Mouse (Mus musculus): ENCODE results near the gene Ly6g6e.

The Ly6g6e gene

DNA sequence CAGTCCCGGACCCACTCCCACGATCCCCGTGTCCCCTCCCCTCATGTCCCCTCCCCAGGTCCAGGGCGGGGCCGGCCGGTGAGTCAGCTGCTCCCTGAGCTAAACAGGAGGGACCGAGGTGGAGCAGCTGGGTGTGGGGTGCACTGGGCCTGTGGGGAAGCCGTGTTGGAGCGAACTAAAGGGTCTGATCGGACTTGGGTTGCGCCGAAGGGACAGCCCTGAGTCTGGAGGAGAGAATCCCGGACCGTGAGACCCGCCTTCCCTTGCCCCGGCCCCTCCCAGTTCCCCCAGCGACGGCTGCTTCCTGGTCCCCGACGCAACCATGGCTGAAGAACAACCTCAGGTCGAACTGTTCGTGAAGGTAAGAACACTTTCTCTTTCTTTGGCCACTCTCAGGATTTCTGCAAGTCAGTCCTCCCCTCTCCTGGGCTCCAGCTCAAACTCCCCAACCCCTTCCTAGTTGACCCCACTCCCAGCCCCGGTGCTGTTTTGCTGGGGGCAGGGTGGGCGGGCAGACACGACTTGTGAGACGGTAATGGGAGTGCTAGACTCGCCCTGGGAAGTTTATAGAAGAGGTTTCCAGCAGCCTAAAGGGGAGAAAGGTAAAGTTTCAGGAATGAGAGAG lies 26.5 kb upstream of the Ly6g6e start:
- DNase-seq, result peak; percentile 86

DNA sequence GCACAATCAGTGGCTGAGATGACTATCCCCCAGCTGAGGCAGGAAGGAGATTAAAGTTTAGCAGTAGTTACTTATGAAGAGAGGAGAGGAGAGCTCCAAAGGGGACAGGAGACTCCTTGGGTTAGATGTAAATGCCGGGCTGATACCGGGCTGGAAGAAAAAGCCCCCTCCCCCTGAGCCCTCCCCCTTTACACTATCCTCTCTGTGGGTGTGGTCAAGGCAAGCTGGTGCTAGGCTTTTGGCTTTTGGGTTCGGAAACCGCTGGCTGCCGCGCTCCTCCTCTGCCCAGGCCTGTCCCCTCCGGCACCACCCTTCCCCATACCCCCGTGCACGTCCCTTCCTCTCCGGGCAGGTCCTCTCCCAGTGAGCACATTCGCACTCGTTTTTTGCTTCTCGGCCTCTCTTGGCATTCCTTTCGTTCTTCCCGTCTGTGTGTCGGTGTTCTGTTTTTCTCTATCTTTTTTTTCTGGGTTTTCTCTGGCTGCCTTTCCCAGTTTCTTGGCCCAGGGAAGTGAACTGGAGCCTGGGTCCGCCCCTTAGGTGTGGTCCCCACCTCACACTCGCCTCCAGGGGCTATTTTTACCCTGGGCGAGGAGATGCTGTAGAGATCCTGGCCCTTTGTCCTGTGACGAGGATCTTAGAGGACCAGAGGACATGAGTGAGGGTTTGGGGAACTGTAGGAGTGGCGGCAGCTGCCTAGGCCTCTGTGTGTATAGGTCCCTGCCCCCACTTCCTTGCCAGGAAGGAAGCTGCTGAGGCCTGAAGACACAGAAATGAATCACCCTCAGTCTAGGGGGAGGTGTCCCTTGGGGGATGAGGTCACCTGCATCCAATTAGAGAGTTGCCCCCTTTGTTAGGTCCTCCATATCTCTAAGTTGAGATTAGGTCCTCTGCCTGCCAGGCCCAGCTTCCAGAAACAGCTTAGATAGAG lies 25.3 kb upstream of the Ly6g6e start:
- DNase-seq, result peak; percentile 77

DNA sequence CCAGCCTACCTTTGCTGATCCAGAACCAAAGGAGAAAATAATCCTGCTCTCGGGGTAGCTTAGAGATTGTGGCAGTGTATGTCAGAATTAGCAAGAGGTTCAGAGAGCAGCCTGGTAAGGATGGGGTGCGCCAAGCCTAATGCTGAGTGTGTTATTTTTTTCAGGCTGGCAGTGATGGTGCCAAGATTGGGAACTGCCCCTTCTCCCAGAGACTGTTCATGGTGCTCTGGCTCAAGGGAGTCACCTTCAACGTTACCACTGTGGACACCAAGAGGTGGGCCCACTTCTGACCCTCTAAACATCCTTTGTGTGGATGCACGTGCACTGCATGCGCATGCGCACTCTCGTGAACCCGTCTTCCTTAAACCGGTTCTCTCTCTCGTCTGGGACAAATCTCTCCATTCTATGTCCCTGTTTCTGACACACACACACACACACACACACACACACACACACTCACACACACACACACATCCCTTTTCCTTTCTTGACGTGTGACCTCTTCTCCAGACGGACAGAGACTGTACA lies 24.4 kb upstream of the Ly6g6e start:
- no peak for DNase-seq

DNA sequence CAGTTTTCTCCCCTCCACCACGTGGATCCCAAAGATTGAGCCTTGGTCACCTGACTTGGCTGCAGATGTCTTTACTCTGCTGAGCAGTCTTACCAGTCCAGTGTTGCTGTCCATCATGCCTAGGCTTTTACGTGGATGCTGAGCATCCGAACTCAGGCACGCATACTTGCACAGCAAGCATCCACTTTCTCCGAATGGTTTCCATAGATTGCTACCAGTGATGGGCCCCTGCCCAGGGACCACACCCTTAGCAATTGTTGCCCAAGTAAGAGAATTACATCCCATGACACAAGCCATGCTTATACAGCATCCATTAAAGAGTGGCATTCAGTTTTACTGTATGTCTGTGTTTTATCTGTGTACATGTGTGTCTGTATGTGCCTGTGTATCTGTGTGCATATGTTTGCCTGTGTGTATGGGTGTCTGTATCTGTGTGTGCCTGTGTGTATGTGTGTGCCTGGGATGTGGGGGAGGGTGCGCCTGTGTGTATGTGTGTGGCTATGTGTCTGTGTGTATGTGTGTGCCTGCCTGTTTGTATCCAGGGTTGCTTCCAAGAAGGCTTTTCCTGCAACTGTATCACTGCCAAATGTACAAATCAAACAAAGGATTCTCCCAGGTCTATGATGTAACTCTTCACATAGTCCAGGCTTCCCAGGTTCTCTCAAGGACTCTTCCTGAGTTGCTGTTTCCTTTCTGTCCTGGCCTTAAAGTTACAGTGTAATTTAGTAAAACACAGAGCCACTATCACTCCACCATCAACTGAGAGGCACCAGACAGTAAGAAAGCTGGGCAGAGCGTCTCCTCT lies 20.8 kb upstream of the Ly6g6e start:
- DNase-seq, result no peak

DNA sequence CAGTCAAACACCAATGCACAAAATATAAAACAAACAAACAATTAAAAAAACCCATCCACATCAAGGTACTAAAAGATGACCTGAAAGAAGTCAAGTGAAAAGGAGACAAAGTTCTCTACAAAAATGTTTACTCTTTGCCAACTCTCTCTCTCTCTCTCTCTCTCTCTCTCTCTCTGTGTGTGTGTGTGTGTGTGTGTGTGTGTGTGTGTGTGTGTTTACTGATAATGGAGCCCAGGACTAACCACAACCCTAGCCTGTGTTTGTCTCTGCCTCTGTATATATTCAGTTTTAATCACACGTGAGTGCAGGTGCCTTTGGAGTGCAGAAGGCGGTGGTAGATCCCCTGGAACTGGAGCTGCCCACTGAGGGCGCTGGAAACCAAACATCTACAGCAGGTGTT lies 19.6 kb upstream of the Ly6g6e start:
- no peak for DNase-seq

DNA sequence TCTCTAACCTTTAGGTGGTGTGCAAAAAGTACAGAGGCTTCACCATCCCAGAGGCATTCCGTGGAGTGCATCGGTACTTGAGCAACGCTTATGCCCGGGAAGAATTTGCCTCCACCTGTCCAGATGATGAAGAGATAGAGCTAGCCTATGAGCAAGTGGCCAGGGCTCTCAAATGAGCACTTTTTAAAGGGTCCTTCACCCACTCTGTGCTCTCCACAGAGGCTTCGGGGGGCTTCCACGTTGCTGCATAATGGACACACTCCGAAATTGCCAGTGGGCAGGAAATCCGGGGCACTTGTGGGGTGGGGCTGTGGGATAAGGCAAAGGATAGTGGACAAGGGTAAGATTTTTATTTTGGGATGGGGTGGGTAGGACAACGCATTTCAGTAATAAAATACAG lies 18.4 kb upstream of the Ly6g6e start:
- DNase-seq, result no peak

DNA sequence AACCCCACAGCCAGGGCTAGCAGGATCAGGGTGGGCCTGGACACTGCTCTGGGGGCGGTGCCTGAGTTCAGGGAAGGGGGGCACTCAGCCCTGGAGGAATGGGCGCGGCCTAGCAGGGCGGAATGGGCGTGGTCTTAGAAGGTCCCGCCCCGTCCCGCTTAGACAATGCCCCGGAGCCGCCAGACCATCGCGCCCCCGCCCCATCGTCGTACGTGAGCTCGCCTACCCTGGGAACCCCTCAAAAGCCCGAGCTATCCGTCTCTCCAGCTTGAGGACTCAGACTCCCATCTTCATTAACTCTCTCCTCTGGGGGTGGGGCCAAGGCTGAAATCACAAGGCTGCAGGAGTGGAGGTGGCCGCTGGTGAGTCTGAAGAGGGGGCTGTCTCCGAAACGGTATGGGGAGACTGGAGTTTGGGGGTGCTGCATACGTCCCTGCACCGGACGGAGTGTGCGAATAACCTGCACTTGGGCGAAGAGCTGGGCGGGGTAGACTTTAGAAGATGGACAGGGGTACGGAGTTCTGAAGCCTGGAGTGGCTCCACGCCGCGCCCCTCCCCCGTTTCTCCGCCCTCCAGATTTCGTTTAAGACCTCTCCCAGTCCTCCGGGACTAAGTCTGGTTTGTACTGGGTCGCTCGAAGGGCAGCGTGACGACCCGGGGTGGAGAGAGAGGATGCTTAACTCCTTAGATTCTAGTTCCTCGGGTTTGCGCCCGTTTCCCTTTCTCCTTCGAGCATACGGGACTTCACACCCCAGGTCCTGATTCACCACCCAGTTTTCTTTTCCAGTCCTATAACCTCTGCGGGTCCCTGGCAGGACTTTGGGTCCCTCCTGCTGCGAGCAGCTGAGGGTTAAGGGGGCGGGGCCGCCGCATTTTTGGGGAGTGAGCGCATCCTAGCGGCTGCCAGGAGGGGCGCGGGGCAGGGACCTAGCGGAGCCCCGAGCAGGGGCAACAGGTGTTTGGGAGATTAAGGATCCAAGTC lies 17.5 kb upstream of the Ly6g6e start, which contains the start of gene Ddah2:
Gene Ddah2 (plus strand): TSS at position 125 of the 982 bp plus-strand sequence.
- DNase-seq, result peak; percentile 93

DNA sequence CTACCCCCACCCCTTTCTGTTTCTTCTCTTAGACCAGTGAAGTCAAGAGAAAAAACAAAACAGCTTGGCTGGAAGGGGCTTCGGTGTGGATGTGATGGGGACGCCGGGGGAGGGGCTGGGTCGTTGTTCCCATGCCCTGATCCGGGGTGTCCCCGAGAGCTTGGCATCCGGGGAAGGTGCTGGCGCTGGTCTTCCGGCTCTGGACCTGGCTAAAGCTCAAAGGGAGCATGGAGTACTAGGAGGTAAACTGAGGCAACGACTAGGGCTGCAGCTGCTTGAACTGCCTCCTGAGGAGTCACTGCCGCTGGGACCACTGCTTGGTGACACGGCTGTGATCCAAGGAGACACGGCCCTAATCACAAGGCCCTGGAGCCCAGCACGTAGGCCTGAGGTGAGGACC lies 16.6 kb upstream of the Ly6g6e start:
- no peak for DNase-seq

DNA sequence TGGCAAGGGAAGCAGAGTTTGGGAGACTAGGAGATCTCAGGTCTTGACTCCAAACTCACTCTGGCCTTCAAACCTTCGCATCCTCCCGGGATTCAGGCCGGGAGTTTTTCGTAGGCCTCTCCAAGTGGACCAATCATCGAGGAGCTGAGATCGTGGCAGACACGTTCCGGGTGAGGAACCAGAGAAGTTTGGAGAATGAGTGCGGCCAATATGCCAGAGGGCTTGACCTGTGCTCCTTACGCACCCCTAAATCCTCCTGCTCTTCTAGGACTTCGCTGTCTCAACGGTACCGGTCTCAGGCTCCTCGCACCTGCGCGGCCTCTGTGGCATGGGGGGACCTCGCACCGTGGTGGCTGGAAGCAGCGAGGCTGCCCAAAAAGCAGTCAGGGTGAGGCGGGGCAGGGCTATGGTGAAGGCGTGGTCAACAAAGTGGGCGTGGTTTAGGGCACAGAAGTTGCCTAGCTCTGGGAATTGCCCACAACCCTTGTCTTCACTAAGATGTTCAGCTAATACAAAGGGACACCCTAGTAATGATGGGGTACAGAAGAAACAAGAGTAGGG lies 15.9 kb upstream of the Ly6g6e start:
- no peak for DNase-seq

DNA sequence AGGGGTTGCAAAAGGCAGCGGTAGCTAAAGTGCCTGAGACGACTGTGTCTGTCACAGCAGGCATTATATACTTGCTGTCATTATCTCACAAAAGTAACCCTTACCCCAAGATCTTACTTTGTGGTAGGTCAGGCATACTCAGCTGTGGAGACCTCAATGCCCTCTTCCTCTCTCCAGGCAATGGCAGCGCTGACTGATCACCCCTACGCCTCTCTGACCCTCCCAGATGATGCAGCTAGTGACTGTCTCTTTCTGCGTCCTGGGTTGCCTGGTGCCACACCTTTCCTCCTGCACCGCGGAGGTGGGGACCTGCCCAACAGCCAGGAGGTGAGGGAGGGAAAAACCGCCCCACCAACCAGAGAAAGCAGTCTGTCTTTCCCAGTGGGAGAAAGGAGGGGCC lies 15.4 kb upstream of the Ly6g6e start:
- no peak for DNase-seq

DNA sequence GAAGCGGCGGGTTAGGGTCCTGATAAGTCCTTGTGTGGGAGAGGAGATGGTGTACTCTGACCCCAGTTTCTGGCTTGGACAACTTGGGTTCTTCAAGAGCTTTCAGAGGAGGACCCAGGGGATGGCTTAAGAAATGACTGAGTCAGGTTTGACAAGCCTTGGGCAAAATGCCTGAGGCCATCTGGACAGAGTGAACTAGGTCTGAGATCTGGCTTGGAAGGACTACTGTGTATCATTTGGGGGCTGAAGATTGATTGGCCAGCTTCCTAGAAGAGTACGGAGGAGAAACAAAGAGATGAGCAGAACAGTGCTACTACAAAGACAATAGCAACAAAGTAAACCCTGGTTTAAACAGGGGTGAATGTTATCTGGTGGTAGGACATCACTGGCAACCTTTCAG lies 13.2 kb upstream of the Ly6g6e start:
- no peak for DNase-seq

DNA sequence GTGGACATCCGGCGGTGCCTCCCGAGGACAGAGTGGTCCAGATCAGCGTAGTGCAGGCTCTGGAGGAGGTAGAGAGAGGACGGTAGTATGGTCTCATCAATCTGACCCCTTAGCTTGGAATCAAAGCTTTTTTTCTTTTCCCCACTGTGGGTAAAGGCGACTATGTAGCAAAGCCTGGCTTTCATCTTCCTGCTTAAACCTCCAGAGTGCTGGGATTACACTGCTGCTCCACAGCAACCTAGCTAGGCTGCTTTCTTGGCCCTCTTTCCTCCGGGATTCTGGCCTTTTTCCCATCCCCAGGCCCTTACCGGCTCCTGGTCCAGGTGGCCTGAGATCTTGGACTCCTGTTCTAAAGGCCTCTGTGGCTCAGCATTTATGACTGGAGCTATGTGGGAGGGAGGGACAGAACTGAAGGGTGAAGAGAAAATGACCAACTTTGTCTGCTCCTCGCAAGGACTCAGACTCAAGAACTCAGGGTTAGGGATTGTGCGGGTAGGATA lies 12.3 kb upstream of the Ly6g6e start:
- DNase-seq, result no peak

DNA sequence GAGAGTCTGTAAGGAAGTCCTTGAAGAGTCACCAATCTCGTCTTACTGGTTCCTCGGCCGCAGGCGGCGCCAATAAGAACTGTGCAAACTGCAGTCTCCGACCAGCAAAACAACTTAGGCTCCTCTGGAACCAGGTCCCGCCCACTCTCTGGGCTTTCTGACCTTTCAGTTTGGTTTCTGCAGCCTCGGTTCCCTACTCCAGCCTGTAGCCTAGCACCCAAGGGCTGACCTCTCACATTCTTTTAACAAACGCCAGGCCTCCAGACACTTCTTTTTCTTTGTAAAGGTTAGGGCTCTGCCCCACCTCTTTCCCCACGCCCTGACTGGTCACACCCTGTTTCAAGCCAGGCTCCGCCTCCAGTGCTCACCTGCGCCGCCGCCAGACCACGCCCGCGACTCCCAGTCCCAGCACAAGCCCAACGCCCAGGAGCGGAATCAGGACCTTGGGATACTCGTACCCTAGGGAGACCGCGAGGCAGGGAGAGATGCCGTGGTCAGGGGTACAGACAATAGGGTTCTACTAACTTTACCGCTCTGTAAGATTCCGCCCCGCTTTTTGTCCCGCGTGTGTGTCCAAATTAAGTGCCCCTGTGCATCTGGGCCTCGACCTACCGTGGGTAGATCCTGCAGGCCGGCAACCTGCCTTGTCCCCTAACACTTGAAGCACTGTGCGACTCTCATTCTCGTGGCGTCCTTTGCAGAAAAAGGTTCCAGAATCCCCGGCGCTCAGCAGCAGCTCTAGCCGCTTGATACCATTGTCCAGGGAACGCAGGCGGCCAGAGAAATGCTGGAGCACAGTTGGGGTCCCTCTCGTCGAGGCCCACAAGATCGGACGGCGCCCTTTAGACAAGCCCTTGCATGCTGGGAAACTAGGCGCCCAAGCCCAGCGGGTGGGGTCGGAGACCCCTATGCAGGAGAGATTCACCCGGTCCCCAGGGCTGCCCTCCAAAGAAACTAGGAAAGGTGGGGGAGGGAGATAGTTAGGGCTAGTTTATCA lies 11.5 kb upstream of the Ly6g6e start, which contains the start of gene Ly6g6c:
Gene Ly6g6c (plus strand): TSS at position 438 of the 997 bp plus-strand sequence.
- no peak for DNase-seq

DNA sequence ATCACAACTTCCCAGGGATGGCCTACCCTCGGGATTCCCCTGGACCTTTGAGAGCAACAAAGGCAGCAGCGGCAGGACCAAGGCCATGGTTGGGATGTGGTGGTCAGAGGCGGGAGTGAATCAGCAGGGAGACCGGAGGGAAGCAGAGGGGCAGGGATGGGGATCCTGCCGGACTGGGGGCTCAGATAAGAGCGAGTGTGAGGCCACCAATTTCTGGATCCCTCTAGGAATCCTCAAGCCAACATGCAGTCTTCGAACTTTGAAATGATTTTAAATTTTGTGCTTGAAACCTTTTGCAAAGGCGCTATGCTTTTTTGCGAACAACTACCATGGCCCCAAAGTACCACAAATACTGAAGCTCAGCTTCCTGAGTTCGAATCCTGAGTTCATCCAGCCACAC lies 10.6 kb upstream of the Ly6g6e start, which contains the start of gene Mpig6b:
Gene Mpig6b (minus strand): TSS at position 101 of the 400 bp plus-strand sequence.
- DNase-seq, result no peak

DNA sequence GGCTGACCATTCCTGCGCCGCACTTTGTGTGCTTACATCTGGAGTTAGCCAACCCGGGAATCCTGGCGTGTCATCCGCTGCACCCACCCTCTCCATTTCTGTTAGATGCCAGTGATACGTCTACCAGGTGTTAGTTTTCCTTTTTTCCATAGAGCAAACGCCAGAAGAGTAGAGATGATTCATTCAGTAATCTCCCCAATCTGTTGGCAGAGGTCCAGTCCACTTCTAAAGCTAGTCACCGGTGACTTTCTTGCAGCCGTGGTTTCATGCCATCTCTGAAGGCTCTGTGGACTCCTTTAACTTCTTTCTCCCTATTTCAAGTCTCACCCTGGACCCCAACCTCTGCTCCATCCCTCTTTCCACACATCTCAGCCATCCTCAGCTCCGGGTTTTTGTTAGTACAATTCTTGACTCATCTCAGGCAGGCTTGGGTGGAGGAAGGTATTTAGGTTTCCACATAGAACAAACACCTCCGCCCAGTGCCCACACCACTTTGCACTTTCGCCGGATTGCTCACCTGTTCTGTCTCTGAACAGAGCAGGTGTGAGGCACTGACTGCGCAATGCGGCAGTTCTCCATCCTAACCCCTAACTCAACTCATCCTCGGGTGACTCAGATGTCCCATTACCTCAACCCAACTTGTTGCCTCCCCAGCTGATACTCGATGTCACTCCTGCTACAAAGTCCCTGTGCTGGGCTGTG lies 8.3 kb upstream of the Ly6g6e start:
- no peak for DNase-seq

DNA sequence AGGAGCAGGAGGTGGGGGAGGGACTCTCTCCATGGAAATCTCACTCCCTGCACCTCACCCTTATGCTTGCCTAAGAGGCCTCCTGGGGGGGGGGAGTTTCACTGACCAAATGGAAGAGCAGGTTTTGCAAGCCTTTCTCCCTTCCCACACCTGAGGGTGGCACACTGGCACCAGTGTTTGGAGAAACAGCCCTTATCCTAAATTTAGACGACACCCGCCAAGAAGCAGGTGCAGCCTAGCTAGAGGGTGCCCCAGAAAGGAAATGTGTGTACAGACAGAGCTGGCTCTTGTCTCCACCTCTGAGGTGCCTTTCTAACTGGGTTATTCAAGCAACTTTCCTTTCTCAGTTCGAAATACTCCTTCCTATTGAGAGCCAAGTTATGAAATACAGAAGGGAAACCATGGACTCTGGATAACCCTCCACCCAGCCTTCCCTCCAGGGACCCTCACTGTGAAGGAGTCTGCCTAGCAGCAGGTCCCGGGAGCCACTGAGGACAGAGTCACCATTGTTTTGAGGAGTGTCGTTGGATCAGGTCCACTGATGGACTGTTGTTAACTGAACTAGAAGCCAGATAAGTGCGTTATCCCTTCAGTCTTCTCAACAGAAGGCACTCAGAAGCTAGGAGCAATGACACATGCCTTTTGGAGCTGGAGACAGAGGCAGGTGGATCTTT lies 6.0 kb upstream of the Ly6g6e start:
- peak; percentile 68 for DNase-seq

DNA sequence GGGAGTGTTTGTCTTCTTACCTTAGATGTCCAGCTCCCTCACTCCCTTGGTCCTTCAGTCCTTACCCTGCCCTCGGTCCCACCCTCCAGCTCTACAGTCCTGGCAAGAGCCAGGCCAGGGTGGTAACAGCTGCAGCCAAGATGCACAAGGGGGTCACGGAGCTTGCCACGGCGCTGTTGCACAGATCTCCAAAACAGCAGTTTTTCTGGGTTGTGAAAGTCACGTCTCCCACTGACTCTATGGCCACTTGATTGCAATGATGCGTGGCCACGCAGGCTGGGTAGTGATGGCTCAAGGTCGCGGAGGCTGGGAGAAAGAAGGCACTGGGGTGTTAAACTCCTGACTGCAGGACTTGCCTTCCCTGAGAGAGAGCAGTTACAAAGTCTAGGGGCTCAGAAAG lies 5.2 kb upstream of the Ly6g6e start:
- no peak for DNase-seq

DNA sequence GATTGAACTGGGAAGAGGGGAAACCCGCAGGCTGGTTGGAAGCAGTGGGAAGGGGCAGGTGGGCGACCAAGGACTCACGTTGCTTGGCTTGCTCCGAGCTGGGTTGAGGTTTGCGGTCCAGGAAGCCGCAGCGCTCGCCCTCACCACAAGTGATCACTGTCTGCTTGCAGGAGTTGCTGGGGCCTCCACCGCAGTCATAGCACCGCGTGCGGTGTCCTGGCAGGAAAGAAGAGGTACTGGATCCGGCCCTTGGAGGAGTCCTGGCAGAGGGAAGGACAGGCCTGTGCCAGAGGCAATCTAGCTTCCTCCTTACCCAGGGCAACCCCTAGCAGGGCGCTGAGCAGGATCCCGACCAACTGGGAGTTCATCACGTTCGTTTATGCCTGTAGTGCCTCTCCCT lies 2.6 kb upstream of the Ly6g6e start:
- DNase-seq, result peak; percentile 22

DNA sequence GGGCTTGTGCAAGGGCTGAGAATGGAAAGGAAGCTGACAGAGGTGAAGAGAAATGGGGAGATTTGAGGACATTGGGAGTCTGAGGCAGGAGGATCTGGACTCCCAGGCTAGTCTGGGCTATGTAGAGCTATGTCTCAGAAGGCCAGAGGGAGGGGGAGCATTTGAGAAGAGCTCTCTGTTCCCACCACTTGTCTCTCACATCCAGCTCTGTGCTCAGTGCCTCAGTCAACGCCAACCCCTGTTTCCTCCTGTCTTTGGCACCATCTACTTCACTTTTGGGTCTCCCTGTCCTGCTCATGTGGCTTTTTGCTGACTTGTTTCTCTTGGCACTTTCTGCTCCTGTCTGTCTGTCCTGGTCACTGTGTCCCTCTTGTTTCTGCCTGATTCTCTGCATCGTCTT lies 583 bp downstream of the Ly6g6e start:
- DNase-seq, result no peak

All from thymus, postnatal 25 days (tissue).